Mouse (Mus musculus) ES-Bruce4 (cell line): Measurements from ENCODE around the gene Zfp384. TPM values are rescaled to one million over a fixed set of nuclear protein-coding genes. Genes with fewer than 3 reads are reported as not detected.

Experiments used
- H3K27ac ChIP-seq: 2 replicates; pipeline ENCODE4 v1.5.1; 2012; ENCODE audit warnings: low read length, inconsistent platforms; ENCODE audit not compliant: insufficient read depth
- H3K27me3 ChIP-seq: 2 replicates; pipeline ENCODE4 v1.6.1; 2012; ENCODE audit warnings: mild to moderate bottlenecking, low read length, inconsistent platforms; ENCODE audit not compliant: control insufficient read depth, poor library complexity, insufficient read depth, severe bottlenecking
- H3K36me3 ChIP-seq: 2 replicates; pipeline ENCODE4 v1.6.1; 2012; ENCODE audit warnings: inconsistent platforms, mild to moderate bottlenecking, low read length, moderate library complexity; ENCODE audit not compliant: control insufficient read depth, poor library complexity, insufficient read depth, severe bottlenecking
- H3K4me1 ChIP-seq: one replicate; pipeline ENCODE4 v1.8.1; 2011; ENCODE audit warnings: low read length; ENCODE audit not compliant: control insufficient read depth, insufficient read depth
- H3K4me3 ChIP-seq: 2 replicates; pipeline ENCODE4 v1.5.1; 2011; ENCODE audit warnings: low read depth, mild to moderate bottlenecking, low read length
- H3K9ac ChIP-seq: 2 replicates; pipeline ENCODE4 v1.6.1; 2012; ENCODE audit warnings: low read depth, mild to moderate bottlenecking, inconsistent platforms; ENCODE audit not compliant: poor library complexity, severe bottlenecking
- H3K9me3 ChIP-seq: replicated peaks from 2 replicates; pipeline ENCODE4 v1.6.1; 2012; ENCODE audit warnings: mild to moderate bottlenecking, low read length, inconsistent platforms; ENCODE audit not compliant: control insufficient read depth, poor library complexity, insufficient read depth, severe bottlenecking
- CTCF ChIP-seq: IDR thresholded peaks from one replicate; pipeline ENCODE4 v1.8.1; 2011; ENCODE audit warnings: low read depth, low read length
- EP300 ChIP-seq: IDR thresholded peaks from 2 replicates; pipeline ENCODE4 v1.6.1; 2011; ENCODE audit warnings: low read depth, low read length; ENCODE audit not compliant: insufficient read depth
- POLR2A ChIP-seq: IDR thresholded peaks from one replicate; pipeline ENCODE4 v1.8.1; 2011; ENCODE audit warnings: low read length; ENCODE audit not compliant: insufficient read depth
- polyA plus RNA-seq: library from polyadenylated mRNA; stranded (reverse); fragments of >200 nt; gene quantifications from 2 replicates; pipeline ENCODE4 v1.2.4, GENCODE M21; 2011; ENCODE audit warnings: low read depth; ENCODE audit not compliant: missing spikeins, insufficient read depth, insufficient read length

The Zfp384 gene
- polyA plus RNA-seq, 1 experiment, result 32.4 TPM

GRCm38 (mm10) chr6:125041047-125041446, 32.1 kb downstream of the Zfp384 start:
- no peaks in the 10 kb centered on the region for H3K27me3 ChIP-seq
- H3K27ac ChIP-seq, result no peak overlapping the region
- H3K4me1 ChIP-seq, result no peaks in the 10 kb centered on the region
- H3K9ac ChIP-seq, result no peak overlapping the region
- H3K9me3 ChIP-seq, result no peaks in the 10 kb centered on the region
- TF ChIP-seq CTCF (no peak), EP300 (no peak), POLR2A (no peak)
- H3K4me3 ChIP-seq, result no peak overlapping the region
- peaks cover 14% of the 10 kb centered on the region for H3K36me3 ChIP-seq

- no peak for TF ChIP-seq POLR2A
- no peak for TF ChIP-seq CTCF
- no peak for TF ChIP-seq EP300
- Histone ChIP-seq H3K4me1 (no peaks in the 10 kb centered on the region), H3K9ac (no peak overlapping the region), H3K36me3 (peaks cover 11% of the 10 kb centered on the region), H3K9me3 (no peaks in the 10 kb centered on the region), H3K4me3 (no peak overlapping the region), H3K27ac (no peak overlapping the region), H3K27me3 (no peaks in the 10 kb centered on the region)
Observed at GRCm38 (mm10) chr6:125042081-125042480, 33.1 kb downstream of the Zfp384 start.

GRCm38 (mm10) chr6:125046691-125047090, 37.7 kb downstream of the Zfp384 start:
- peaks cover 14% of the 10 kb centered on the region for H3K36me3 ChIP-seq
- no peak overlapping the region for H3K9ac ChIP-seq
- no peaks in the 10 kb centered on the region for H3K9me3 ChIP-seq
- no peaks in the 10 kb centered on the region for H3K4me1 ChIP-seq
- no peaks in the 10 kb centered on the region for H3K27me3 ChIP-seq
- TF ChIP-seq POLR2A, result no peak
- peak; percentile 88 for TF ChIP-seq CTCF
- H3K27ac ChIP-seq, result no peak overlapping the region
- H3K4me3 ChIP-seq, result no peak overlapping the region

GRCm38 (mm10) chr6:125049678-125050077, 40.7 kb downstream of the Zfp384 start, which contains the start of gene Acrbp:
Acrbp (plus strand) TSS chr6:125049689.
- Histone ChIP-seq H3K9ac (peak within 1 kb of the TSS; percentile 39), H3K9me3 (no peaks in the 10 kb centered on the region), H3K36me3 (peaks cover 3% of the 10 kb centered on the region), H3K27ac (no peak within 1 kb of the TSS), H3K27me3 (no peaks in the 10 kb centered on the region), H3K4me3 (peak within 1 kb of the TSS; percentile 37), H3K4me1 (no peaks in the 10 kb centered on the region)
- TF ChIP-seq CTCF (no peak), EP300 (0 out of 2 replicates have a peak, but pooled peaks have one; percentile 27), POLR2A (peak; percentile 10)

- Histone ChIP-seq H3K9me3 (no peaks in the 10 kb centered on the region), H3K4me1 (no peaks in the 10 kb centered on the region), H3K27ac (no peak overlapping the region), H3K4me3 (peak overlapping the region; percentile 8), H3K9ac (no peak overlapping the region), H3K36me3 (peaks cover 3% of the 10 kb centered on the region; the same call in 1 of the 2 replicates), H3K27me3 (no peaks in the 10 kb centered on the region)
- TF ChIP-seq CTCF (peak; percentile 67), EP300 (no peak), POLR2A (no peak)
Observed at GRCm38 (mm10) chr6:125051237-125051636, 42.3 kb downstream of the Zfp384 start.

GRCm38 (mm10) chr6:125061493-125061892, 52.5 kb downstream of the Zfp384 start:
- Histone ChIP-seq H3K4me1 (peaks cover 3% of the 10 kb centered on the region), H3K4me3 (no peak overlapping the region), H3K9ac (no peak overlapping the region), H3K9me3 (no peaks in the 10 kb centered on the region), H3K27ac (no peak overlapping the region), H3K36me3 (no peaks in the 10 kb centered on the region), H3K27me3 (no peaks in the 10 kb centered on the region)
- TF ChIP-seq POLR2A (no peak), EP300 (no peak), CTCF (no peak)
